Mouse (Mus musculus) megakaryocyte, embryonic 14.5 days (primary cell): ENCODE results near the gene Bhlhe23. TPM values are rescaled to one million over a fixed set of nuclear protein-coding genes. Genes with fewer than 3 reads are reported as not detected.

ENCODE experiments used
- H3K27me3 ChIP-seq: replicated peaks from 2 replicates; pipeline ENCODE3; 2012; ENCODE audit warnings: inconsistent platforms
- H3K36me3 ChIP-seq: replicated peaks from 2 replicates; pipeline ENCODE3; 2012; ENCODE audit warnings: low read length, inconsistent platforms, mixed read lengths
- H3K4me1 ChIP-seq: 2 replicates; pipeline ENCODE4 v1.6.1; 2012; ENCODE audit warnings: inconsistent platforms
- H3K4me3 ChIP-seq: replicated peaks from 2 replicates; pipeline ENCODE3; 2012; ENCODE audit warnings: moderate library complexity, mild to moderate bottlenecking, inconsistent platforms
- H3K9me3 ChIP-seq: 2 replicates; pipeline ENCODE4 v1.6.1; 2012; ENCODE audit warnings: inconsistent platforms
- FLI1 ChIP-seq: IDR thresholded peaks from 2 replicates; pipeline ENCODE4 v1.6.1; 2012; ENCODE audit warnings: low read length, inconsistent platforms, mixed read lengths
- GATA1 ChIP-seq: IDR thresholded peaks from 3 replicates; pipeline ENCODE4 v1.6.1; 2012; ENCODE audit warnings: mixed read lengths, low read length, inconsistent platforms, borderline replicate concordance
- polyA plus RNA-seq: library from polyadenylated mRNA; stranded (reverse); fragments of >175 nt; gene quantifications from 2 replicates; pipeline ENCODE4 v1.2.3, GENCODE M21; 2012; ENCODE audit warnings: low replicate concordance; ENCODE audit not compliant: insufficient read depth

The Bhlhe23 gene
- polyA plus RNA-seq, 1 experiment: not detected

DNA sequence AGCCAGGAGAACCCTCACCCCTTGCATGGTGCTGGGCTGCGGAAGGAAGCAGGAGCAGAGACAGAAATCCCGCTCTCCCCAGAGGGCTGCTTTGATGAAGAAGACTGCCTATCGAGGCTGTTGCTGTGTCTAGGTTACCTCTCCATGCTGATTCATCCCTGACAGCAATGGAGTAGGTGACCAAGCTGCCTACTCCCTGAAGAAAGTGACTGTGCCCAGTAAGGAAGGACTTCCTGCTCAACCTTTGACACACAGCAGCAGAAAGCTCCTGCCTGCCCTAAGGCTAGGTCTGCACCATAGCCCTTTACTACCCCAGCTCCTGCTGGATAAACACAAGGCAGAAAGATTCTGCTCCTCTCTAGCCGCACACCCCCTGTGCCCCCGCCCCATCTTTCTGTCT is 27.8 kb downstream of the Bhlhe23 start:
- Histone ChIP-seq H3K4me3 (no peak overlapping the region), H3K36me3 (no peaks in the 10 kb centered on the region), H3K4me1 (no peaks in the 10 kb centered on the region; the same call in 1 of the 2 replicates), H3K27me3 (peaks cover 33% of the 10 kb centered on the region), H3K9me3 (no peaks in the 10 kb centered on the region)
- no peak for TF ChIP-seq FLI1
- TF ChIP-seq GATA1: no peak

DNA sequence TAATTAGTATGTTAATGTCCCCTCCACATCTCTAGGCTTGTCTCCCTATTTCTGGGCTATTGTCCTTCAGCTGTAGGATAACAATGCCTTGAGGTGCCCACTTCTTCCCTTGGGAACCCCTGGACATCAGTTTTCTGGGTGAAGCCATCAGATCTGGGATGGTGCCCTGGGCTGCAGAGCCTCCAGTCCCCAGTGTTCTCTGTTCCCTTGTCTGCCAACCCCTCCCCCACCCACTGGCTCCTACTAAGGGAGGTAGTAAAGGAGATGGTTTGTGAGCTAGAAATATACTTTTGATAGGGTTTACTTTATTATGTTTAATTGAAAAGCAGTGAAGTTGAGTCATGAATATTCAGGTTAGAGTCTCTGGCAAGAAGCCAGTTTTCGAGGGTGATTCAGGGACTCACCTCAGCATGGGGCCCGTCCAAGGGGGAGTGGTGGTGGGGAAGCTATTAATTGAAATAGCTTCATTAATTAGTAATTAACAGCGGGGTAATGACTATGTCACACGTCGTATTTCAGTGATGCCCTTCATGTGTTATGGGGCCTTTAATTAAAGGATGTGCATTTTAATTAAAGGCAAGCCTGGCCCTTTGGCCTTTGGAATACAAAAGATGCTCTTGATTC is 30.0 kb downstream of the Bhlhe23 start:
- Histone ChIP-seq H3K36me3 (no peaks in the 10 kb centered on the region), H3K4me1 (peaks cover 1% of the 10 kb centered on the region)
- TF ChIP-seq GATA1 (no peak), FLI1 (no peak)

DNA sequence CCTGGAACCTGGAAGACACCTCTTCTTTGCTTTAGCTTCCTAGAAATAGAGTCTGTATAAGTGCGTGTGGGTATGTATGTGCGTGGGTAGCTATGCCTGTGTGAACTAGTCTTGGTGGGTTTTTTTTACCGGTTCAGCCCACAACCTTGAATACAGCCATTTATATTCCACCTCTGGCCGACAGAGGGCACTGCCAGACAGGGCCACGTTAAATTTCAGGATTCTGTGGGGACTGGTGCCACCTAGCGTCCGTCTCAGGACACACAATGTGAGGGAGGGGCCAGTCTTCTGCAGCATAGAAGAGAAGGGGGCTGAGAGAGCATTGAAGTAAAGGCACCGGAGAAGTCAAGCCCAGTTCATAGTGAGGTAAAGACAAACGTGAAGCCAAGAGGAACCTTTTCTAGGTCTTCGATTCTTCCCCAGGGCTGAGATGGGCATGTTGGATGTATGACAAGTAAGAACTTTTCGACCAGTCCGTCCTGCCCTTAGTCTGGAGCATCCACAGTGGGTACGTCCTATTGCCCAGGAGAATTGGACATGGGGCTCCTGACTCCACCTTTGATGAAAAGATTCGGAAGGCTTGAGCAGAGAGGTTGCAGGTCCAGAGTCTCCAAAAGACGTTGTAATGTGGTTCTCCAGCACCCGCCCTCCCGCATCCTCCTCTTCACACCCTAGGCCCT is 31.3 kb downstream of the Bhlhe23 start:
- peaks cover 30% of the 10 kb centered on the region for H3K27me3 ChIP-seq
- peaks cover 14% of the 10 kb centered on the region for H3K4me1 ChIP-seq
- H3K9me3 ChIP-seq: no peaks in the 10 kb centered on the region
- no peak for TF ChIP-seq GATA1
- no peak for TF ChIP-seq FLI1
- H3K4me3 ChIP-seq: no peak overlapping the region
- H3K36me3 ChIP-seq: no peaks in the 10 kb centered on the region

More for the DNA sequence above, 30.0 kb downstream of the Bhlhe23 start:
- no peak overlapping the region for H3K4me3 ChIP-seq
- H3K9me3 ChIP-seq: no peaks in the 10 kb centered on the region
- H3K27me3 ChIP-seq: peaks cover 30% of the 10 kb centered on the region

DNA sequence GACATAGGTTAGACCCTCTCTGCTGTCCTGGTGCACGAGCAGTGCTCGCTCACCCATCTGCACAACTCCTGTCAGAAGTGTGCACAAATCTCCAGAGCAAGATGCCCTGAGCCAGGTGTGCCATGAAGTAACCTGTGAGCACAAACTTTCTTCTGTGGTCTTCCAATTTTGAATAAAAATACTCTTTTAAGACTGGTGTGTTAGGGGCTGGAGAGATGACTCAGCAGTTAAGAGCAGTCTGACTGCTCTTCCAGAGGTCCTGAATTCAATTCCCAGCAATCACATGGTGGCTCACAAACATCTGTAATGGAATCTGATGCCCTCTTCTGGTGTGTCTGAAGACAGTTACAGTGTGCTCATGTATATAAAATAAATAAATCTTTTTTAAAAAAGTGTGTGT is 33.4 kb downstream of the Bhlhe23 start:
- Histone ChIP-seq H3K27me3 (peaks cover 16% of the 10 kb centered on the region), H3K36me3 (no peaks in the 10 kb centered on the region), H3K4me3 (no peak overlapping the region), H3K9me3 (no peaks in the 10 kb centered on the region), H3K4me1 (peaks cover 18% of the 10 kb centered on the region)
- TF ChIP-seq FLI1 (no peak), GATA1 (no peak)

DNA sequence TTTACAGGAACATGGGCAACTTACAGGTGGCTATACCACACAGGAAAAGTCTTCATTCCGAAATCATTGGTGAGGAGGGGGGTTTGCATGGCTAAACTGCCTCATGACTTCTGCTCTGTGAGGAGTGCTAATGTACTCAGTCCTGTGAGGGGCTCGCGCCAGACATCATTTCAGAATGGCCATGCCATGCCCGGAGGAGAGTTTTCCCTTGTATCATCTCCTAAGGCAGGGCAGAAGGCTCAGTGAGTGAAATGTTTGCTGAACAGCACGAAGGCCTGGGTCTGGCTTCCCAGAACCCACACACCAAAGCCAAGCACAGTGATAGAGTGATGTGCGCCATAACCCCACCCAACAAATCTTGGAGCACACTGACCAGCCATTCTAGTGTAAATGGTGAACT is 33.9 kb downstream of the Bhlhe23 start:
- TF ChIP-seq FLI1 (no peak), GATA1 (no peak)
- Histone ChIP-seq H3K4me1 (peaks cover 18% of the 10 kb centered on the region), H3K9me3 (no peaks in the 10 kb centered on the region), H3K27me3 (peaks cover 16% of the 10 kb centered on the region), H3K36me3 (no peaks in the 10 kb centered on the region), H3K4me3 (no peak overlapping the region)

DNA sequence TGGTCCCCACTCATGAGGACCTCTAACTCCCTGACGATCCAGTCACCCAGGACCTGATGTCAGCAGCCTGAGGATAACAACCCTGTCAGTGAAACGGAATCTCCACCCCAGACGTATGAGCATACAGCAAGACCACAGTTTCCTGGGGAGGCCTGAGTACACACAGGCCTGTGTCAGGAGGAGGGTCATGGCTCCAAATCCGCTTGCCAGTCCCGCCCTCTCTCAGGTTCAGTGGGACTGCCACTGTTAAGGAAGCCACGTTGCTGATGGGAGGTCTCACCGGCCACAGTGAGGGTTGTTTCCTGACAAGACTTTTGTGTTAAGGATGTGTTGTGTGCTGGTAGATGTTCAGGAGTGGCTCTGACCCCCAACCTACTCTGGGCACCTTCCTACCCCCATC is 35.3 kb downstream of the Bhlhe23 start:
- H3K4me3 ChIP-seq: no peak overlapping the region
- peaks cover 4% of the 10 kb centered on the region for H3K36me3 ChIP-seq
- H3K4me1 ChIP-seq: peaks cover 18% of the 10 kb centered on the region
- peaks cover 9% of the 10 kb centered on the region for H3K27me3 ChIP-seq
- TF ChIP-seq FLI1: no peak
- TF ChIP-seq GATA1: no peak
- no peaks in the 10 kb centered on the region for H3K9me3 ChIP-seq

DNA sequence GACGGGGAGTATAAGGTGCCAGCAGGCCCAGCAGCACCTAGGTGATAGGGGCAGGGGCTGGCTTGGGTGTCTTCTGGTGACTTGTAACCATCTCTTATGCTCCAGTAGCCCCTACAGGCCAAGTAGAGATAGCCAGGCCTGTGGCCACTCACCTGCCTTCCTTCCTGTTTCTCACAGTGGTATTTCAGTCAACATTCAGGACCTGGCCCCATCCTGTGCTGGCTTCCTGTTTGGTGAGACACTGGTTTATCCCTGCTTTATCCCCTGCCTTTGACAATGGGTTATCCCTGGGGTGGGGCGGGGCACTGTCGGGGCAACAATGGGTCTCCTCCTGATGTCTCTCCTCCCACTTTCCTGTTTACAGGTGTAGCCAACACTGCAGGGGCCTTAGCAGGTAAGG is 36.4 kb downstream of the Bhlhe23 start:
- Histone ChIP-seq H3K36me3 (peaks cover 5% of the 10 kb centered on the region), H3K27me3 (peaks cover 3% of the 10 kb centered on the region), H3K4me1 (peaks cover 18% of the 10 kb centered on the region), H3K4me3 (no peak overlapping the region), H3K9me3 (no peaks in the 10 kb centered on the region)
- no peak for TF ChIP-seq FLI1
- no peak for TF ChIP-seq GATA1

DNA sequence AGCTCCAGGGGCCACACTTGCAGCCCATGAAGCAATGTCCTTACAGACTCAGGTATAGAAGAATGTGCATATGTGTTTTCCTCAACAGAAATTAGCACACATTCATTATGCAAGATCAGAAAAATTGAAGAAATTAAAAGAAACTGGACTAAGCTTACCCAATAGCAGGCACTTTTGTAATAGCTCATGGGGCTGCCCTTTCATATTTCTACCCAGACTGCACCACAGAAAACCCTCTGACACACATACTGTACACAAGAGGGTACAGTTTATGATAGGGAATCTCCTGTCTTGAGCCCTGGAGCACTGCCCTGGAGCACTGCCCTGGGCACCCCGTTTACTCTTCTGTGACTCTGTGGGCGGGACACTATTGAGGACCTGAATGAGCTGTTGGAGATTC is 38.7 kb downstream of the Bhlhe23 start:
- TF ChIP-seq GATA1: no peak
- TF ChIP-seq FLI1: no peak
- H3K4me3 ChIP-seq: no peak overlapping the region
- H3K9me3 ChIP-seq: no peaks in the 10 kb centered on the region
- H3K27me3 ChIP-seq: peaks cover 3% of the 10 kb centered on the region
- peaks cover 18% of the 10 kb centered on the region for H3K4me1 ChIP-seq
- H3K36me3 ChIP-seq: peaks cover 13% of the 10 kb centered on the region

DNA sequence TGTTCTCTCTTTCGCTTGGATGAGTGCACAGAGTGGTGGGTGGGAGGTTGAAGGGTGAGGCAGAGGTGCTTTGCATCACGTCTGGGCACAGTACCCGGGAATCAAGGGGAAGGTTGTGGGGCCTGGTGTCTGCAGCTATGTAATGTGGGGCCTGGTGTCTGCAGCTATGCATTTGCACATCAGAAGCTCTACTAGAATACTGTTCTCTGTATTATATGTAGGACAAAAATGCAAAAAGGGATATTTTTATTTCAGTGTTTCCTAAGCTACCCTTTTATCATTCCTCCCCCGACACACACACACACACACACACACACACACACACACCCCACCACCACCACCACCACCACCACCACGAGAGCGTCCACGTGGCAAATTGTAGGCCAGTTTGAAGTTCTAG is 41.5 kb downstream of the Bhlhe23 start:
- peaks cover 26% of the 10 kb centered on the region for H3K36me3 ChIP-seq
- H3K9me3 ChIP-seq: no peaks in the 10 kb centered on the region
- no peak overlapping the region for H3K4me3 ChIP-seq
- H3K4me1 ChIP-seq: peaks cover 21% of the 10 kb centered on the region
- no peaks in the 10 kb centered on the region for H3K27me3 ChIP-seq
- TF ChIP-seq GATA1: no peak
- TF ChIP-seq FLI1: no peak

DNA sequence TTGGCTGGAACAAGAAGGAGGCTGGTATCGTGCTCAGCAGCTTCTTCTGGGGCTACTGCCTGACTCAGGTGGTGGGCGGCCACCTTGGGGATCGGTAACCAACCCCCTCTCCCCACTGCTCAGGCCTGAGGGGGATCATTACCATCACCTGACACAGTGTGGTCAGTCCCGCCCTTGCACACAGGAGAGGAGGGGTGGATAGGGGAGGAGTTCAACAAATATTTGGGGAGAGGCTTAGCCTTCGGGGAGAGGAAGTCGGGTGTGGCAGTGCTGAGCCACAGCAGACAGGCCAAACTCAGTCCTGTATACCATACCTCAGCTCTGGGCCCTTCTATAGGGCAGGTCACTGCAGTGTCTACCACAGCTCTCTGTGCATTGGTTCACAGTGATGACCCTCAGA is 44.7 kb downstream of the Bhlhe23 start:
- H3K36me3 ChIP-seq: peaks cover 26% of the 10 kb centered on the region
- H3K4me3 ChIP-seq: no peak overlapping the region
- H3K9me3 ChIP-seq: no peaks in the 10 kb centered on the region
- peaks cover 28% of the 10 kb centered on the region for H3K4me1 ChIP-seq
- TF ChIP-seq GATA1 (no peak), FLI1 (no peak)
- H3K27me3 ChIP-seq: peaks cover 2% of the 10 kb centered on the region

DNA sequence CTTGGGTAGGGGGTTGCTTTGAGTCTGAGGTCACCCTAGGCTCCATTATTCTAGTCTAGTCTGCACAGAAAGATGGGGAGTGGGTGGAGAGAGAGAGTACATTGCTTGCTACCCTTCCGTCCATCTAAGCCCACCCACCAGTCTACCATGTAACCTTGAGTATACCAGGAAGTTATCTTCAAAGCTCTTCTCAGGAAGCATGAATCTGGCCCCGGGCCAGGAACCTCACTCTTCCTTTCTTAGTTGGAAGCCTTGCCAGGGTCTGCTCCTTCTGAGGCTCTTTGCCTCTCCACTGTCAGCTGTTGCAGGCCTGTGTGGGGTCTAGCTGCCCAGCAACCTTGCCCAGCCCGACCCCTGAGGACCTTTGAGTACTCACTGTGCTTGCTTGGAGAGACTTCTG is 45.7 kb downstream of the Bhlhe23 start:
- TF ChIP-seq FLI1 (no peak), GATA1 (no peak)
- peaks cover 2% of the 10 kb centered on the region for H3K27me3 ChIP-seq
- H3K36me3 ChIP-seq: peaks cover 21% of the 10 kb centered on the region
- peaks cover 38% of the 10 kb centered on the region for H3K4me1 ChIP-seq
- no peak overlapping the region for H3K4me3 ChIP-seq
- H3K9me3 ChIP-seq: no peaks in the 10 kb centered on the region
